Mouse (Mus musculus): ENCODE data around the gene Cyb561d2. TPM values are rescaled to one million over a fixed set of nuclear protein-coding genes. Genes with fewer than 3 reads are reported as not detected.

Cyb561d2 gene
- polyA plus RNA-seq, 1 experiment from 2014 or later = 31.2 TPM

GRCm38 (mm10) chr9:107502131-107502846 lies 39.7 kb downstream of the Cyb561d2 start:
- Histone ChIP-seq H3K9me3 (no peaks in the 10 kb centered on the region), H3K27me3 (replicated peaks) (no peaks in the 10 kb centered on the region; the same call in 1 of the 2 replicates), H3K27ac (no peak overlapping the region), H3K4me1 (replicated peaks) (no peaks in the 10 kb centered on the region), H3K4me2 (replicated peaks) (no peak overlapping the region), H3K36me3 (no peaks in the 10 kb centered on the region), H3K9ac (no peak overlapping the region), H3K4me3 (replicated peaks) (no peak overlapping the region)
- no peak for ATAC-seq
- WGBS = 82% methylated on average over 12 of the region's 12 CpGs

GRCm38 (mm10) chr9:107500708-107501286 lies 41.2 kb downstream of the Cyb561d2 start:
- Histone ChIP-seq H3K4me1 (replicated peaks) (no peaks in the 10 kb centered on the region), H3K9ac (no peak overlapping the region), H3K4me3 (replicated peaks) (no peak overlapping the region), H3K27me3 (replicated peaks) (no peaks in the 10 kb centered on the region; the same call in 1 of the 2 replicates), H3K27ac (no peak overlapping the region), H3K4me2 (replicated peaks) (no peak overlapping the region), H3K36me3 (no peaks in the 10 kb centered on the region), H3K9me3 (no peaks in the 10 kb centered on the region)
- 73% methylated on average over 3 of the region's 3 CpGs for whole genome bisulfite sequencing
- ATAC-seq = no peak

DNA sequence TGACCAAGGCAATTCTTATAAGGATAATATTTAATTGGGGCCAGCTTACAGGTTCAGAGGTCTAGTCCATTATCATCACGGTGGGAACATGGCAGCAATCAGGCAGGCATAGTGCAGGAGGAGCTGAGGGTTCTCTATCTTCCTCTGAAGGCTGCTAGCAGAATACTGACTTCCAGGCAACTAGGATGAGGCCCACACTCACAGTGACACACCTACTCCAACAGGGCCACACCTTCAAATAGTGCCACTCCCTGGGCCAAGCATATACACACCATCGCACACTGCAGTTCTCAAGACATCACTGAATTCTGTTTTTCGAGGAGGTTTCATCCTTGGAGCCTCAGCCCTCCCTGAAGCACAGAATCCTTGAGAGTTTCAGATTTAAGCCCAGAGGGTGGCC lies 45.6 kb downstream of the Cyb561d2 start:
- no peaks in the 10 kb centered on the region for H3K9me3 ChIP-seq
- H3K27me3 ChIP-seq (replicated peaks) = no peaks in the 10 kb centered on the region
- H3K36me3 ChIP-seq = no peaks in the 10 kb centered on the region
- no peak overlapping the region for H3K9ac ChIP-seq
- H3K27ac ChIP-seq = no peak overlapping the region
- no peaks in the 10 kb centered on the region for H3K4me1 ChIP-seq (replicated peaks)
- no peak overlapping the region for H3K4me3 ChIP-seq (replicated peaks)
- ATAC-seq = no peak
- 72% methylated on average over 3 of the region's 3 CpGs for WGBS
- no peak overlapping the region for H3K4me2 ChIP-seq (replicated peaks)

- no peak overlapping the region for H3K4me3 ChIP-seq (replicated peaks)
- H3K27ac ChIP-seq = no peak overlapping the region
- H3K9me3 ChIP-seq = no peaks in the 10 kb centered on the region
- H3K9ac ChIP-seq = no peak overlapping the region
- 83% methylated on average over 12 of the region's 12 CpGs for WGBS
- H3K4me2 ChIP-seq (replicated peaks) = no peak overlapping the region
- H3K36me3 ChIP-seq = no peaks in the 10 kb centered on the region
- ATAC-seq = no peak
- no peaks in the 10 kb centered on the region for H3K4me1 ChIP-seq (replicated peaks)
- no peaks in the 10 kb centered on the region for H3K27me3 ChIP-seq (replicated peaks)
These were observed 47.8 kb downstream of the Cyb561d2 start for GRCm38 (mm10) chr9:107494238-107494637.

DNA sequence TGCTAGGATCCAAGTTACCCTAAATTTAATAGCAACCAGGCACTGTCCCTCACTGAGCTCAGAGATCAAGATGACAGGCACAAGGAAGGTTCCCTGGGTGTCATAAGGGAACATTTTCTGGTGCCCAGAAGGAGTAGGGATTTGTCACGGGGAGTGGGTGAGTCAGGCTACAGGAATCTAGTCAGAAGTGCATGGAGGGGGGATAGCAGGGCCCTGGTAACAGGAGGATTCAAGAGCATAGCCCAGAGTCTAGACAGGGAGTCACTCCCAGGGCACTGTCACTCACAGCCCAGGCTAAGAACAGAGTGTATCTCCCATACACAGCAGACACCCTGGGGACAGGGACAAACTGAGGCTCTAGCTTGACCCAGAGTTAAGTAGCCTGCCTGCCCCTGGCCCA lies 48.5 kb downstream of the Cyb561d2 start:
- Histone ChIP-seq H3K27ac (no peak overlapping the region), H3K27me3 (replicated peaks) (no peaks in the 10 kb centered on the region), H3K4me3 (replicated peaks) (no peak overlapping the region), H3K36me3 (no peaks in the 10 kb centered on the region), H3K9ac (no peak overlapping the region), H3K9me3 (no peaks in the 10 kb centered on the region), H3K4me2 (replicated peaks) (no peak overlapping the region), H3K4me1 (replicated peaks) (no peaks in the 10 kb centered on the region)
- ATAC-seq = no peak
- WGBS = 32% methylated on average over 1 of the region's 1 CpGs

DNA sequence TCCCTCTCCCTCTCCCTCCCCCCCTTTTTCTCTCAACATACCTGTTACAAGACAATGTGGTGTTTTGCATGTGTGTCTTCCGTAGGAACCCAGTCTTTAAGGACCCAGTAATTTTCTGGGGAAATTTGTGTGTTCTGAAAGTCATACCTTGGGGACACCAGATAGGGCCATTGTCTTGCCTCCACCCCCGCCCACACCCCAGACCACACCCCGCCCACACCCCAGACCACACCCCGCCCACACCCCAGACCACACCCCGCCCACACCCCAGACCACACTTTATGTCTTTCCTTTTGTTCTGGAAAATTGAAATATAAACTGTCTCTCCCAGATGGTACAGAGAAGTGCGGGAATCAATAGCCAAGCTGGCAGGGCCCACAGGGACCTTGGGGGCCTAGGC lies 51.4 kb downstream of the Cyb561d2 start:
- Histone ChIP-seq H3K9ac (no peak overlapping the region), H3K9me3 (no peaks in the 10 kb centered on the region), H3K27ac (no peak overlapping the region), H3K4me3 (replicated peaks) (no peak overlapping the region), H3K4me2 (replicated peaks) (no peak overlapping the region), H3K4me1 (replicated peaks) (no peaks in the 10 kb centered on the region), H3K36me3 (no peaks in the 10 kb centered on the region), H3K27me3 (replicated peaks) (no peaks in the 10 kb centered on the region)
- ATAC-seq = no peak
- WGBS = 56% methylated on average over 6 of the region's 6 CpGs

- no peaks in the 10 kb centered on the region for H3K4me1 ChIP-seq (replicated peaks)
- H3K27ac ChIP-seq = no peak overlapping the region
- no peak overlapping the region for H3K4me3 ChIP-seq (replicated peaks)
- no peak overlapping the region for H3K4me2 ChIP-seq (replicated peaks)
- WGBS = 68% methylated on average over 8 of the region's 8 CpGs
- no peaks in the 10 kb centered on the region for H3K36me3 ChIP-seq
- no peaks in the 10 kb centered on the region for H3K27me3 ChIP-seq (replicated peaks)
- no peak for ATAC-seq
- H3K9me3 ChIP-seq = no peaks in the 10 kb centered on the region
- no peak overlapping the region for H3K9ac ChIP-seq
These were observed 51.8 kb downstream of the Cyb561d2 start for GRCm38 (mm10) chr9:107490146-107490545.

Other genes starting within 250 kb of the Cyb561d2 start
- 16.2 and 16.8 TPM in 2 replicates for gene Cish, start 246.2 kb downstream of the Cyb561d2 start, polyA plus RNA-seq (2015; fragmentation: Nextera tagmentation; extraction: Ambion mirVana)
- 9.0 and 11.1 TPM in 2 replicates for gene Hemk1, start 203.8 kb downstream of the Cyb561d2 start, polyA plus RNA-seq (2015; fragmentation: Nextera tagmentation; extraction: Ambion mirVana)
- 0.28 and 0.40 TPM in 2 replicates for gene 6430571L13Rik, start 201.6 kb downstream of the Cyb561d2 start, polyA plus RNA-seq (2015; fragmentation: Nextera tagmentation; extraction: Ambion mirVana)
- 0.29 and 0.34 TPM in 2 replicates for gene Cacna2d2, start 142.6 kb downstream of the Cyb561d2 start, polyA plus RNA-seq (2015; fragmentation: Nextera tagmentation; extraction: Ambion mirVana)
- gene Tmem115, start 8.2 kb downstream of the Cyb561d2 start, polyA plus RNA-seq (2015; fragmentation: Nextera tagmentation; extraction: Ambion mirVana) = 42.2 and 43.0 TPM in 2 replicates
- 33.9 and 36.9 TPM in 2 replicates for gene Nprl2, start within 50 bp of the Cyb561d2 start, polyA plus RNA-seq (2015; fragmentation: Nextera tagmentation; extraction: Ambion mirVana)
- gene Zmynd10, start 5.1 kb upstream of the Cyb561d2 start, polyA plus RNA-seq (2015; fragmentation: Nextera tagmentation; extraction: Ambion mirVana) = 0.67 and 0.68 TPM in 2 replicates
- 51.7 and 52.7 TPM in 2 replicates for gene Rassf1, start 9.4 kb upstream of the Cyb561d2 start, polyA plus RNA-seq (2015; fragmentation: Nextera tagmentation; extraction: Ambion mirVana)
- gene Tusc2, start 21.1 kb upstream of the Cyb561d2 start, polyA plus RNA-seq (2015; fragmentation: Nextera tagmentation; extraction: Ambion mirVana) = 44.2 and 45.0 TPM in 2 replicates
- 81.0 and 87.9 TPM in 2 replicates for gene Hyal2, start 25.8 kb upstream of the Cyb561d2 start, polyA plus RNA-seq (2015; fragmentation: Nextera tagmentation; extraction: Ambion mirVana)
- gene Hyal1, start 34.7 kb upstream of the Cyb561d2 start, polyA plus RNA-seq (2015; fragmentation: Nextera tagmentation; extraction: Ambion mirVana) = 5.9 and 7.4 TPM in 2 replicates
- 15.1 and 19.1 TPM in 2 replicates for gene Naa80, start 36.7 kb upstream of the Cyb561d2 start, polyA plus RNA-seq (2015; fragmentation: Nextera tagmentation; extraction: Ambion mirVana)
- 0.74 and 0.97 TPM in 2 replicates for gene Hyal3, start 38.6 kb upstream of the Cyb561d2 start, polyA plus RNA-seq (2015; fragmentation: Nextera tagmentation; extraction: Ambion mirVana)
- 66.4 and 81.9 TPM in 2 replicates for gene Ifrd2, start 45.4 kb upstream of the Cyb561d2 start, polyA plus RNA-seq (2015; fragmentation: Nextera tagmentation; extraction: Ambion mirVana)
- 34.7 and 37.5 TPM in 2 replicates for gene Sema3b, start 67.0 kb upstream of the Cyb561d2 start, polyA plus RNA-seq (2015; fragmentation: Nextera tagmentation; extraction: Ambion mirVana)
- 334 and 335 TPM in 2 replicates for gene Gnai2, start 93.2 kb upstream of the Cyb561d2 start, polyA plus RNA-seq (2015; fragmentation: Nextera tagmentation; extraction: Ambion mirVana)
- 8.4 and 16.0 TPM in 2 replicates for gene Slc38a3, start 127.3 kb upstream of the Cyb561d2 start, polyA plus RNA-seq (2015; fragmentation: Nextera tagmentation; extraction: Ambion mirVana)
- 0.82 and 1.9 TPM in 2 replicates for gene Gnat1, start 137.5 kb upstream of the Cyb561d2 start, polyA plus RNA-seq (2015; fragmentation: Nextera tagmentation; extraction: Ambion mirVana)
- gene Sema3f, start 168.3 kb upstream of the Cyb561d2 start, polyA plus RNA-seq (2015; fragmentation: Nextera tagmentation; extraction: Ambion mirVana) = 8.9 and 11.2 TPM in 2 replicates
- gene Rbm5, start 228.8 kb upstream of the Cyb561d2 start, polyA plus RNA-seq (2015; fragmentation: Nextera tagmentation; extraction: Ambion mirVana) = 153 and 154 TPM in 2 replicates